Mouse (Mus musculus) forebrain, embryonic 10.5 days (tissue): ENCODE results near the gene Mrpl57. TPM values are rescaled to one million over a fixed set of nuclear protein-coding genes. Genes with fewer than 3 reads are reported as not detected.
"Not testable (repeated sequence)": the region's sequence is repeated elsewhere in the genome, so short reads cannot be mapped to it uniquely, and the experiment has no call there.

Experiments used
- DNase-seq: peaks from one replicate; pipeline ENCODE4 v3.0.0-alpha.2; 2017; ENCODE audit warnings: low spot score; ENCODE audit errors: extremely low spot score
- H3K27ac ChIP-seq: fragments of 300-500 bp; sonication (generic); 2 replicates; pipeline ENCODE4 v1.5.1; 2016; ENCODE audit warnings: mild to moderate bottlenecking
- H3K27me3 ChIP-seq: fragments of 300-500 bp; sonication (generic); 2 replicates; pipeline ENCODE4 v1.6.1; 2016; ENCODE audit warnings: mild to moderate bottlenecking; ENCODE audit not compliant: poor library complexity, severe bottlenecking
- H3K36me3 ChIP-seq: fragments of 300-500 bp; sonication (generic); replicated peaks from 2 replicates; pipeline ENCODE4 v1.6.1; 2016; ENCODE audit warnings: mild to moderate bottlenecking, moderate library complexity
- H3K4me1 ChIP-seq: fragments of 300-500 bp; sonication (generic); 2 replicates; pipeline ENCODE4 v1.6.1; 2016
- H3K4me3 ChIP-seq: fragments of 300-500 bp; sonication (generic); 2 replicates; pipeline ENCODE4 v1.5.1; 2016; ENCODE audit warnings: mild to moderate bottlenecking, moderate library complexity
- H3K9me3 ChIP-seq: fragments of 300-500 bp; sonication (generic); 2 replicates; pipeline ENCODE4 v1.6.1; 2016; ENCODE audit warnings: mild to moderate bottlenecking, moderate library complexity
- WGBS: fragments of 180-500 bp; shearing (Covaris S2); methylation state at CpG from one replicate; pipeline ENCODE4 v1.1.7; 2016; 5-methylcytosine and 5-hydroxymethylcytosine counted together
- polyA plus RNA-seq: library from polyadenylated mRNA; unstranded; fragments of >200 nt; fragmentation: Nextera tagmentation; extraction: Ambion mirVana; gene quantifications from 2 replicates; pipeline ENCODE4 v1.2.1, GENCODE M21; 2016

Gene Mrpl57
- polyA plus RNA-seq, 1 experiment from 2014 or later = 159 TPM

DNA sequence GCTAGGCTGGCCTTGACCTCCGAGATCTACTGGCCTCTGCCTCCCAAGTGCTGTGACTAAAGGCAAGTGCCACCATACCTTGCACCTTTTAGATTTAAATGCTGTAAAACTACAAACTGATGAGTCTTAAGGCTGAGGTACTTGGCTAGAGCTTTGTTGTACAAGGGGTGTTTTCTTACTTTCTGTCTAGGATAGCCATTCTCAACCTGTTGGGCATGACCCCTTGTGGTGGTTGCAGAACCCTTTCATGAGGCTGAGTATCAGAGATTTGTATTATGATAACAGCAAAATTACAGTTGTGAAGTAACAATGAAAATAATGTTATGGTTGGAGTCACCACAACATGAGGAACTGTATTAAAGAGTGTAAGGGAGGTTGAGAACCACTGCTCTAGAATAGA, 1.2 kb downstream of the Mrpl57 start:
- Histone ChIP-seq H3K9me3 (no peaks in the 10 kb centered on the region), H3K27me3 (no peaks in the 10 kb centered on the region), H3K4me3 (peak overlapping the region; percentile 88), H3K27ac (peak overlapping the region; percentile 98), H3K4me1 (peaks cover 41% of the 10 kb centered on the region), H3K36me3 (peaks cover 25% of the 10 kb centered on the region)
- DNase-seq = no peak
- 78% methylated on average over 1 of the region's 1 CpGs for WGBS

GRCm38 (mm10) chr14:57833526-57833925, 7.5 kb downstream of the Mrpl57 start:
- WGBS = 97% methylated on average over 2 of the region's 2 CpGs
- no peak for DNase-seq
- Histone ChIP-seq H3K36me3 (peaks cover 54% of the 10 kb centered on the region), H3K4me1 (no peaks in the 10 kb centered on the region), H3K9me3 (no peaks in the 10 kb centered on the region), H3K27me3 (no peaks in the 10 kb centered on the region), H3K27ac (no peak overlapping the region), H3K4me3 (no peak overlapping the region)

DNA sequence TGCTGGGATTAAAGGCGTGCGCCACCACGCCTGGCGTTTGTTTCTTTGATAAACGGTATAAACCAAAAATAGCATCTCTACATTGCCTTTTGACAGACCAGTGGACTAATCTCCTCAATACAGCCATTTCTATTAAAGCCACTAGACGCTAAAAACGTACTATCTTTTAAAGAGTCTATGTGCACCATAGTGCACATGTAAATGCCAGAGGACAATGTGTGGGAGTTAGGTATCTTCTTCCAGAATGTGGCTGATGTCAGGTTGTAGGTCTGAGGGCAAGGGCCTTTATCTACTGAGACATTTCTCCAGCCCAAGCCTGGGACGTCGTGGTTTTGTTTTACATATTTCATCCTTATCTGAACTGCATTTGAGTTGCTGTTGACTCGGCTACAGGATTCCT, 9.1 kb downstream of the Mrpl57 start:
- WGBS = 93% methylated on average over 10 of the region's 10 CpGs
- DNase-seq = no peak
- Histone ChIP-seq H3K4me1 (no peaks in the 10 kb centered on the region), H3K27ac (no peak overlapping the region), H3K36me3 (peaks cover 65% of the 10 kb centered on the region), H3K9me3 (no peaks in the 10 kb centered on the region), H3K27me3 (no peaks in the 10 kb centered on the region), H3K4me3 (no peak overlapping the region)

GRCm38 (mm10) chr14:57844535-57844934, 18.5 kb downstream of the Mrpl57 start:
- Histone ChIP-seq H3K4me3 (no peak overlapping the region), H3K36me3 (peaks cover 71% of the 10 kb centered on the region), H3K27me3 (no peaks in the 10 kb centered on the region), H3K4me1 (no peaks in the 10 kb centered on the region), H3K27ac (no peak overlapping the region), H3K9me3 (no peaks in the 10 kb centered on the region)
- 91% methylated on average over 3 of the region's 3 CpGs for WGBS
- DNase-seq = no peak

- not testable (repeated sequence) for DNase-seq, H3K9me3 ChIP-seq, H3K27ac ChIP-seq, H3K4me1 ChIP-seq, H3K27me3 ChIP-seq, H3K4me3 ChIP-seq
- 87% methylated on average over 5 of the region's 5 CpGs for WGBS
- peaks cover 73% of the 10 kb centered on the region for H3K36me3 ChIP-seq
Observed at GRCm38 (mm10) chr14:57848061-57848460, 22.0 kb downstream of the Mrpl57 start.

DNA sequence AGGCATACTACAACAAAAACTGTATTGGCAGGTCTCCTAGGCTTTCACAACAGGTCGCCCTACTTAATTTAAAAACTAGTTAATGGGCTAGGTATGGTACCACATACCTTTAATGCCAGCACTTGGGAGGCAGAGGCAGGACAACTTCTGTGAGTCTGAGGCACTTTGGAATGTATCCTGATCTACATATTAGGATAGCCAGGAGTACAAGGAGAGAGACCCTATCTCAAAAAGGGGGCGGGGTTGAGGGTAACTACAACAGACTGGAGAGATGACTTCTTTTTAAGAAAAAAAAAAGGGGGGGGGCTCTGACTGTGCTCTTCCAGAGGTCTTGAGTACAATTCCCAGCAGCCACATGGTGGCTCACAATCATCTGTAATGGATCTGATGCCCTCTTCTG, 22.6 kb downstream of the Mrpl57 start:
- DNase-seq = no peak
- Histone ChIP-seq H3K4me3 (no peak overlapping the region), H3K36me3 (peaks cover 75% of the 10 kb centered on the region), H3K27me3 (no peaks in the 10 kb centered on the region), H3K4me1 (no peaks in the 10 kb centered on the region), H3K9me3 (no peaks in the 10 kb centered on the region), H3K27ac (no peak overlapping the region)
- 92% methylated on average over 2 of the region's 2 CpGs for WGBS

DNA sequence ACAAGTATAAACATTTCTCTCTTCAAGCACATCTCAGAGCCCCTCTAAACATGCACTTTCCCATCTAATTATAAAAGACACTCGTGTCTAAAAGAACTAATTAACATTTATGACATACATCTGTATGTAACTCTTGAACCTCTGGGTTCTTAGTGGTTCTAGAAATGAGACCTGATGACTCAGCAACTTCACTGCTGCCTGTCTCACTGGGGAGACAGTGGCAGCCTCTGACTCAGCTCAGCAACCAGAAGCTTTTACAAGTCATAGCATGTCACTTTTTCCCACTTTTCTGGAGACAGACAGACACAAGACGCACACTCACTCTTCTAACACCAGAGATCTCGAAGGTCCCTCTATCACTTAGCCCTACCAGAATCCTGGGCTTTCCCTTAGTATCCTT, 24.3 kb downstream of the Mrpl57 start:
- Histone ChIP-seq H3K4me1 (no peaks in the 10 kb centered on the region), H3K9me3 (no peaks in the 10 kb centered on the region), H3K36me3 (peaks cover 60% of the 10 kb centered on the region), H3K4me3 (no peak overlapping the region), H3K27me3 (no peaks in the 10 kb centered on the region), H3K27ac (no peak overlapping the region)
- no peak for DNase-seq
- 89% methylated on average over 3 of the region's 3 CpGs for WGBS

DNA sequence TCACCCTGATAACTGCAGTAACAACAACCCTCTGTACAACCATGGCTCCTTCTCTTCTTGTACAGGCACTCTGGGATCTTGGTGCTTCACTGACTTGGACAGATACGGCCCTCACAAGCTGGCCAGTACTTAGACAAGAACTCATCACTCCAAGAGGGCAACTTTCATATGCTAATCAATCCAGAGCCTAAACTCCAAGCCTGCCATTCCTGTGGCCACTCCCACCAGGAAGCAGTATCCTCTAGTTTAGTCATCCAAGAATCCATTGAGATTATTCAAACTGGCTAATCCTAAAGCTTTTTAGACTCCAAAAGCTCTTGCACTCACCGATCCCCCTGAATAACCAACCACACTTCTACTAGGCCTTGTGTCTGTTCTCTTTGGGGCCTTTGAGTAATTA, 26.9 kb downstream of the Mrpl57 start:
- 62% methylated on average over 2 of the region's 2 CpGs for WGBS
- Histone ChIP-seq H3K4me3 (no peak overlapping the region), H3K9me3 (no peaks in the 10 kb centered on the region), H3K4me1 (no peaks in the 10 kb centered on the region), H3K36me3 (peaks cover 63% of the 10 kb centered on the region), H3K27me3 (no peaks in the 10 kb centered on the region), H3K27ac (no peak overlapping the region)
- DNase-seq = no peak

DNA sequence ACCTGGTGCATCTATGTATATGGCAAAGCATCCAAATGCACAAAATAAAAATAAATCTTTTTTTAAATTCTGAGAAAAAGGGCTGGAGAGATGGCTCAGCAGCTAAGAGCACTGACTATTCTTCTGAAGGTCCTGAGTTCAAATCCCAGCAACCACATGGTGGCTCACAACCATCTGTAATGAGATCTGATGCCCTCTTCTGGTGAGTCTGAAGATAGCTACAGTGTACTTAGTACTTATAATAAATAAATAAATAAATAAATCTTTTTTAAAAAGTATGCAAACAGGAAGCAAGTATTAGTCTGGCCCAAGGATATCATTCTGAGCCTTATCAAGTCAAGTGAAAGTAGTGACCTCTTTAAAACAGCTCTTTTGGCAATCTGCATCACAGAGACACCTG, 30.0 kb downstream of the Mrpl57 start:
- not testable (repeated sequence) for H3K4me1 ChIP-seq, H3K27ac ChIP-seq, DNase-seq, H3K9me3 ChIP-seq, H3K27me3 ChIP-seq, H3K4me3 ChIP-seq
- H3K36me3 ChIP-seq = peaks cover 55% of the 10 kb centered on the region

DNA sequence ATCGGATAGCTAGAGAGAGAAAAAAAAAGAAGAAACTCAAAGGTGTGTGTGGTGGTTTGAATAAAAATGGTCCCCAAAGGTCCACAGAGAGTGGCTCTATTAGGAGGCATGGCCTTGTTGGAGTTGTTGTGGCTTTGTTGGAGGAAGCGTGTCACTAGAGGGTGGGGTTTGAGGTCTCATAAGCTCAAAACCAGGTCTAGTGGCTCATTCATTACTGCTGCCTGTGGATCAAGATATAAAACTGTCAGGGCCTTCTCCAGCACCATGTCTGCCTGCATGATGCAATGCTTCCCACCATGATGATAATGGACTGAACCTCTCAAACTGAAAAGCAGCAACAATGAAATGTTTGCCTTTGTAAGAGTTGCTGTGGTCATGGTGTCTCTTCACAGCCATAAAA, 32.6 kb downstream of the Mrpl57 start:
- no peak overlapping the region for H3K27ac ChIP-seq
- H3K9me3 ChIP-seq = no peaks in the 10 kb centered on the region
- no peak overlapping the region for H3K4me3 ChIP-seq
- H3K4me1 ChIP-seq = no peaks in the 10 kb centered on the region
- no peak for DNase-seq
- 94% methylated on average over 2 of the region's 2 CpGs for WGBS
- no peaks in the 10 kb centered on the region for H3K27me3 ChIP-seq
- peaks cover 56% of the 10 kb centered on the region for H3K36me3 ChIP-seq

DNA sequence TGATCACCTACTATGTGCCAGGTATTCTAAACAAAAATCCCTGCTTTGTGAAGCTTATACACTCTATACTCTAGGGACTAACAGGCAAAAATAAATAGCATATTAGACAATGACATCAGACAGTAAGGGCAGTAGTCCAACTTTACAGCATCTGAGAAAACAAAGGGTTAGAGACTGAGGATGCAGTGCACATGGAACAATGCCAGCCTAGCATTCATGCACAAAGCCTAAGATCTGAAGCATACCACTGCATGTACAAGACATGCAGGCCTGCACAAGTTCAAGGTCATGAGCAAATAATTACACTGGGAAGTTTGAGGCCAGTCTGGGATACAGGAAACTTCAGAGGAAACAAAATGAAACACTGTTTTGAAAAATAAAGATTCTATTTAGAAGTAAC, 33.5 kb downstream of the Mrpl57 start:
- Histone ChIP-seq H3K4me1 (no peaks in the 10 kb centered on the region), H3K4me3 (no peak overlapping the region), H3K27ac (no peak overlapping the region), H3K9me3 (no peaks in the 10 kb centered on the region), H3K27me3 (no peaks in the 10 kb centered on the region), H3K36me3 (peaks cover 65% of the 10 kb centered on the region)
- DNase-seq = no peak

DNA sequence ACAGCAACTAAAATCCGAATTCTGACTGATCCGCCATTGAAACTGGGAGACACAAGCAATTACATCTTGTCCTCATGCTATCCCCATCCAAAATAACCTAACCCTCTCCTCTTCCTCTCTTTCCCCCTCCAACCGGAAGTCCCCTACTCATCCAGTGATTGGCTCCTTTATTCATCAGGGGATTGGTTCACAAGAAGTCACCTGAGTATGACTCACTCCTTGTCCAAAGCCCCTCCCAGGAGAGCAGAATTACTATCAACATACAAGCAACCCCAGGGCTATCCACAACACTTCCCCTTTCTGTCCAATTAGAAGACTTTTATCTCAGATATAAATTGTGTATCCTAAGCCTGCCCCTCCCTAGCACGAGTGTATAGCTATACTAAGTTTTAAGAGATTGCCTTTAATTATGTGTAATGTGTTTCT, 36.0 kb downstream of the Mrpl57 start:
- Histone ChIP-seq H3K4me3 (no peak overlapping the region), H3K27me3 (no peaks in the 10 kb centered on the region), H3K9me3 (no peaks in the 10 kb centered on the region), H3K27ac (no peak overlapping the region), H3K4me1 (no peaks in the 10 kb centered on the region), H3K36me3 (peaks cover 72% of the 10 kb centered on the region)
- 86% methylated on average over 4 of the region's 4 CpGs for WGBS
- no peak for DNase-seq

DNA sequence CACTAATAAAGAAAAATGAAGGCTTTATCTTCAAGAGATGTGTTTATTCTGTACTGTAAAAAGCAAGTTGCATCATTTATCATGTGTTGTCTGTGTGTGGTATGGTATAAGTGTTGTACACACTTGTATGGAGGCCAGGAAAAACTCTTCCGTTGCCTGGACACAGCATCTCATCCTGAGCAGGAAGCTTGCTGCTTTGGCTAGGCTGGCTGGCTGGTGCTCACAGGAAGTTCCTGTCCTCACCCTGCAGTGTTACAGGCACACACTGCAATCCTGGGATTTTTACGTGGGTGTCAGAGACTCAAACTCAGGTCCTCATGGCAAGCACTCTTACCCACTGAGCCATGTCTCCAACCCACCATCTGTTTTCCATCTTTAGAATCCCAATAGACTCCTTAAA, 37.1 kb downstream of the Mrpl57 start:
- DNase-seq = no peak
- WGBS = 87% methylated on average over 2 of the region's 2 CpGs
- no peak overlapping the region for H3K27ac ChIP-seq
- no peak overlapping the region for H3K4me3 ChIP-seq
- H3K4me1 ChIP-seq = no peaks in the 10 kb centered on the region
- H3K27me3 ChIP-seq = no peaks in the 10 kb centered on the region
- peaks cover 73% of the 10 kb centered on the region for H3K36me3 ChIP-seq
- H3K9me3 ChIP-seq = no peaks in the 10 kb centered on the region

DNA sequence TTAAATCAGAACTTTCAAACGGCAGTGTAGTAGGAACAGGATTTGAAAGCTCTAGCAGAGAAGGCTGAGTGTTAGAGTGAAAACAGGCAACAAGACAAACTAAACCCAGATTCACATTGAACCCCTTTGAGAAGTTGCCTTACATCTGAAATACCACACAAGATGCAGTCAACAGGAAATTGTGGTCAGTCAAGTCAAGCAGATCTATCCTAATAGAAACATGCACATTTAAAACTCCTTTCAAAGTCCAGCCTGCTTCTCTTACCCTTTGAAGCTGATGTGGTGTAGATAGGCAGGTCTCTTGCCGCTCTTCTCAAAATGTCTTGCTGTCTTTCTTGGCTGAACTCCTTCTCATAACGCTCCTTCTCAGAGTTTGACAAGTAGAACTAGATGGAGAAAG, 39.2 kb downstream of the Mrpl57 start:
- DNase-seq = no peak
- Histone ChIP-seq H3K4me3 (no peak overlapping the region), H3K36me3 (peaks cover 79% of the 10 kb centered on the region), H3K27me3 (no peaks in the 10 kb centered on the region), H3K4me1 (no peaks in the 10 kb centered on the region), H3K9me3 (no peaks in the 10 kb centered on the region), H3K27ac (no peak overlapping the region)
- 87% methylated on average over 3 of the region's 3 CpGs for WGBS
